Mouse (Mus musculus): Measurements from ENCODE around the gene Sec14l2.

GRCm38 (mm10) chr11:4093459-4094377 lies 29.5 kb downstream of the Sec14l2 start:
- no peak for TF ChIP-seq CTCF (IDR thresholded peaks at IDR 0.05; ENCODE audit: control insufficient read depth, insufficient read depth, low read length)
- no peak for TF ChIP-seq POLR2A (IDR thresholded peaks at IDR 0.05; ENCODE audit: borderline replicate concordance, control insufficient read depth, low read depth, low read length)
